Mouse (Mus musculus) intestine, embryonic 16.5 days (tissue): ENCODE data around the gene Tmed9. TPM values are rescaled to one million over a fixed set of nuclear protein-coding genes. Genes with fewer than 3 reads are reported as not detected.

Source experiments
- ATAC-seq: fragments of 200-750 bp; cut with Nextera tagmentation; 2 replicates; pipeline ENCODE4 v1.8.0; 2017; ENCODE audit warnings: moderate TSS enrichment, moderate library complexity
- H3K27ac ChIP-seq: fragments of 300-500 bp; sonication (generic); 2 replicates; pipeline ENCODE4 v1.5.1; 2014; ENCODE audit warnings: mild to moderate bottlenecking, low read length
- H3K27me3 ChIP-seq: fragments of 300-500 bp; sonication (generic); replicated peaks from 2 replicates; pipeline ENCODE4 v1.6.1; 2014; ENCODE audit warnings: low read length, control low read depth, mixed read lengths; ENCODE audit not compliant: control insufficient read depth, insufficient read depth
- H3K36me3 ChIP-seq: fragments of 300-500 bp; sonication (generic); 2 replicates; pipeline ENCODE4 v1.6.1; 2014; ENCODE audit warnings: low read length, control low read depth; ENCODE audit not compliant: control insufficient read depth, insufficient read depth
- H3K4me1 ChIP-seq: fragments of 300-500 bp; sonication (generic); 2 replicates; pipeline ENCODE4 v1.6.1; 2014; ENCODE audit warnings: low read length, control low read depth, mixed read lengths; ENCODE audit not compliant: control insufficient read depth, insufficient read depth
- H3K4me2 ChIP-seq: fragments of 300-500 bp; sonication (generic); 2 replicates; pipeline ENCODE4 v1.6.1; 2014; ENCODE audit warnings: low read depth, low read length, control low read depth
- H3K4me3 ChIP-seq: fragments of 300-500 bp; sonication (generic); 2 replicates; pipeline ENCODE4 v1.5.1; 2014; ENCODE audit warnings: mild to moderate bottlenecking, low read length
- H3K9ac ChIP-seq: fragments of 300-500 bp; sonication (generic); 2 replicates; pipeline ENCODE4 v1.6.1; 2014; ENCODE audit warnings: low read depth, low read length
- H3K9me3 ChIP-seq: fragments of 300-500 bp; sonication (generic); 2 replicates; pipeline ENCODE4 v1.6.1; 2016; ENCODE audit warnings: low read length, control low read depth; ENCODE audit not compliant: control insufficient read depth
- WGBS: fragments of 180-500 bp; shearing (Covaris S2); extraction: QIAGEN DNeasy Blood & Tissue Kit; methylation state at CpG from one replicate; pipeline ENCODE4 v1.1.7; 2014; 5-methylcytosine and 5-hydroxymethylcytosine counted together
- polyA plus RNA-seq: library from polyadenylated mRNA; unstranded; fragments of >200 nt; fragmentation: Nextera tagmentation; extraction: Ambion mirVana; gene quantifications from 2 replicates; pipeline ENCODE4 v1.2.1, GENCODE M21; 2015

Gene Tmed9
- polyA plus RNA-seq, 1 experiment from 2014 or later: 131 TPM

GRCm38 (mm10) chr13:55536194-55537175 is 37.0 kb upstream of the Tmed9 start, which contains the start of gene Ddx41:
Gene Ddx41, minus strand, starts transcription at chr13:55536658.
- Histone ChIP-seq H3K9me3 (no peaks in the 10 kb centered on the region), H3K36me3 (peaks cover 17% of the 10 kb centered on the region), H3K4me1 (peaks cover 14% of the 10 kb centered on the region), H3K27me3 (no peaks in the 10 kb centered on the region), H3K9ac (peak within 1 kb of the TSS; percentile 86), H3K27ac (0 out of 2 replicates have a peak within 1 kb of the TSS, but pooled peaks have one; percentile 21), H3K4me3 (peak within 1 kb of the TSS; percentile 91), H3K4me2 (peak within 1 kb of the TSS; percentile 88)
- ATAC-seq: peak; percentile 99
- WGBS: under 1% methylated on average over 70 of the region's 70 CpGs

- Histone ChIP-seq H3K4me1 (peaks cover 5% of the 10 kb centered on the region; the same call in 1 of the 2 replicates), H3K27ac (no peak overlapping the region), H3K4me2 (no peak overlapping the region), H3K36me3 (peaks cover 14% of the 10 kb centered on the region), H3K9ac (no peak overlapping the region), H3K9me3 (no peaks in the 10 kb centered on the region), H3K27me3 (no peaks in the 10 kb centered on the region), H3K4me3 (no peak overlapping the region)
- ATAC-seq: no peak
- 88% methylated on average over 2 of the region's 2 CpGs for WGBS
Observed at GRCm38 (mm10) chr13:55540933-55541332, 32.6 kb upstream of the Tmed9 start.

DNA sequence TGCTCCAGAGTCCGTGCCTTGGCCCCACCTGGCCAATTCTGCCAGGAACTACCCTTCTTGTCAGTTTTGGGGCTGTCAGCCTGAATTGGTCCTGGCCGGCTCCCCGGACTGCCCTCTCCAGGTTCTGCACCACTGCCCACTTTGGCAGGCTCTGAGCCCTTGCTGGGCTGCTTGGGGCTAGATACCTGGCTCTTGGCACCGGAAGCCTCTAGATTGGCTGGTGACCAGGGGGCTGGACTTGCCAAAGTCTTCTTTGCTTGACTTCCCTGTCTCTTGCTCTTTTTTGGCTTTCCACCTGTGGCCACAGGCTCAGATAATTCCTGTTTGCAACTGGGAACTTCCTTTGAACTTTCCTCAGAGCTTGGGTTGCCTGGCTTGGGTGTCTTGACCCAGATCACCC is 30.6 kb upstream of the Tmed9 start:
- no peak overlapping the region for H3K4me2 ChIP-seq
- no peaks in the 10 kb centered on the region for H3K4me1 ChIP-seq
- H3K9ac ChIP-seq: no peak overlapping the region
- no peaks in the 10 kb centered on the region for H3K27me3 ChIP-seq
- H3K9me3 ChIP-seq: no peaks in the 10 kb centered on the region
- peaks cover 14% of the 10 kb centered on the region for H3K36me3 ChIP-seq
- H3K27ac ChIP-seq: no peak overlapping the region
- no peak overlapping the region for H3K4me3 ChIP-seq
- no peak for ATAC-seq
- WGBS: 95% methylated on average over 4 of the region's 4 CpGs

DNA sequence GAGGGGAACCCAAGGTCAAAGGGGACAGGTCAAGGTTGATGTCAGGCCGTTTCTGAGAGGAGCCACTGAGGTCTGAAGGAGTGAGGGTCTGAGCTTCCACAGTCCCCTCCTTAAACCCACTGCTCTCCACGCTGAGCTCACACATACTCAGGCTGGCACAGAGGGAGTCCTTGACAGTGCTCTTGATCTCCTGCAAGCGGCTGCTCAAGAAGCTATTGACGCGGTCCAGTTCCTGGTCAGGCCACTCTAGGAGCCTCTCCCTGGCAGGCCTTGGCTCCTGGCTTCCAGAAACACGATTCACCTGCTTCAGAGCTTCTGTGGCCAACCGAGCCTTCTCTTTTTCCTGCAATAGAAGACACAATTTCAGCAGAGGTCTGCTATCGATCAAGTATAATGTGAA is 30.1 kb upstream of the Tmed9 start:
- H3K27me3 ChIP-seq: no peaks in the 10 kb centered on the region
- WGBS: 93% methylated on average over 8 of the region's 8 CpGs
- no peaks in the 10 kb centered on the region for H3K4me1 ChIP-seq
- H3K4me2 ChIP-seq: no peak overlapping the region
- no peak for ATAC-seq
- H3K27ac ChIP-seq: no peak overlapping the region
- no peaks in the 10 kb centered on the region for H3K9me3 ChIP-seq
- peaks cover 14% of the 10 kb centered on the region for H3K36me3 ChIP-seq
- H3K9ac ChIP-seq: no peak overlapping the region
- H3K4me3 ChIP-seq: no peak overlapping the region

DNA sequence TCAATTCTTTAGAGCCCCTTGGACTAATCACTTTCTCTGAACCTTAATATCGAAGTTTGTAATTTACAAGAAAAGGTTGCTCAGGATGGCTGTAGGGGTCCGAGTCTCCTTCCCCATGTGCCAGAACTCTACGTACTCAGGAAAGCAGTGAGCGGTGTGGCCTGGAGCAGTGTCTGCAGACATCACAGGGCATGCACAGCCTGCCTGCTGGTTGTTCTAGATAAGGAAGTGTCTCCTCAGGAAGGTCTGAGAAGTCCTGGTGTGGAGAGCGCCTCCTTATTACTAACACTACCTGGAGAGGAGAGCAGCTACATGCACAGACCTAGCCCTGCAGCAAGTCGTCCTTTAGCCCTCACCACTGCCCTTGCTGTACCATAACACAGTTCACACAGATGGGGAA is 28.7 kb upstream of the Tmed9 start:
- no peaks in the 10 kb centered on the region for H3K27me3 ChIP-seq
- no peaks in the 10 kb centered on the region for H3K9me3 ChIP-seq
- ATAC-seq: no peak
- WGBS: 86% methylated on average over 6 of the region's 6 CpGs
- H3K27ac ChIP-seq: no peak overlapping the region
- no peaks in the 10 kb centered on the region for H3K4me1 ChIP-seq
- H3K4me2 ChIP-seq: no peak overlapping the region
- peaks cover 11% of the 10 kb centered on the region for H3K36me3 ChIP-seq
- no peak overlapping the region for H3K9ac ChIP-seq
- H3K4me3 ChIP-seq: no peak overlapping the region

DNA sequence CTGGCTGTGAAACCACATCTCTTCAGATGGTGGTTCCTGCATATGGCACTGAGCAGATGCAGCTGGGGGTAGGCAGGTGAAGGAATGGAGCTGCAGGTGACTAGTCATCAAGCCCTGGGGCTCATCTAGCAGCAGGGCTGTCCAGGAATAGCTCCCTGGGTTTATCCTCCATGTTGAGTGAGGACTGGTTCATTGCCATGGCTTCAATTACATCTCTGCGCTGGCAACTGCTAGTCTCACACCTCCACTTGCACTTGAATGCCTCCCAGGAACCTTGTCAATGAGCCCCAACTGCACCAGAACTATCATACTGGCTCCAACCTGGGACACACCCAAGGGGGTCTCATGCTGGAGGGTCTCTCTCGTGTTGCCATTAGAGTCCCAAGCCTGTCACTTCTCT is 25.6 kb upstream of the Tmed9 start:
- Histone ChIP-seq H3K27me3 (no peaks in the 10 kb centered on the region), H3K9ac (no peak overlapping the region), H3K4me2 (no peak overlapping the region), H3K9me3 (no peaks in the 10 kb centered on the region), H3K27ac (no peak overlapping the region), H3K36me3 (peaks cover 5% of the 10 kb centered on the region), H3K4me3 (no peak overlapping the region), H3K4me1 (no peaks in the 10 kb centered on the region)
- WGBS: 96% methylated on average over 2 of the region's 2 CpGs
- no peak for ATAC-seq

DNA sequence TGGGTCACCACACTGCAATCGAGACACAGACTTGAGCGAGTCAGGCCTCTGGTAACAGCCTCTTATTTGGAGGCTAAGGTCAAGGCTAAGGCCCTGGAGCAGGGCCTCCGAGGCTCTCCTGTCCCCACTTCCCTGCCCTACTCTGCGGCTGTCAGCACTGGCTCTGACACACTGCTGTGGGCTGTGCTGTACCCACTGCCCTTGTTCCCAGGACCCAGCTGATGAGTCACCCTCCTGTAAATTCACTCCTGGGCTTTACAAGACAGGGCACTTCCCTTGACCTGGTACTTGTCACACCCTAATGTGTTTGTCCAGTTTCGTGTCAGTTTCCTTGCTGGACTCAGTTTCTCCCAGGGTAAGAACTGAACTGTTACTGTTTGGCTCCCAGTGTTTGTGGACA is 25.1 kb upstream of the Tmed9 start:
- Histone ChIP-seq H3K27ac (no peak overlapping the region), H3K9me3 (no peaks in the 10 kb centered on the region), H3K4me2 (no peak overlapping the region), H3K4me3 (no peak overlapping the region), H3K36me3 (peaks cover 5% of the 10 kb centered on the region), H3K27me3 (no peaks in the 10 kb centered on the region), H3K9ac (no peak overlapping the region), H3K4me1 (no peaks in the 10 kb centered on the region)
- WGBS: 90% methylated on average over 5 of the region's 5 CpGs
- ATAC-seq: no peak

DNA sequence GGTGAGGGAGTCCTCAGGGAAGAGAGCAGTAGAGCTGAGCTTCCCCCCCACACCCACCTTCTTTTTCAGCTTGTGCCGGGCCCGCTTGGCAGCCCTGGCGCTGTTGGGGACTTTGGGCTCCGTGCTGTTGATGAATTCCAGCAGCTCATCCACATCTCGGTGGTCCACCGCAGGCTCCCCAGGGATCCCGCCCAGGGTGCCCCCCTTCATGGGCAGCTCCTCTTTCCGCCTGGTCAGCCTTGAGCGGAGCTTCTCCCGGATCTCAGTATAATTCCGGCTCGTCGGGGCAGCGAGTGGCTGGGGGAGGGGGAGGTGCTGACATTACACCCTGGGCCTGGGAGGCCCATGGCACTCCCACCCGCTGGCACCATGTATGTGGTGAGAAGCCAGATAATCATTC is 24.5 kb upstream of the Tmed9 start:
- no peak for ATAC-seq

DNA sequence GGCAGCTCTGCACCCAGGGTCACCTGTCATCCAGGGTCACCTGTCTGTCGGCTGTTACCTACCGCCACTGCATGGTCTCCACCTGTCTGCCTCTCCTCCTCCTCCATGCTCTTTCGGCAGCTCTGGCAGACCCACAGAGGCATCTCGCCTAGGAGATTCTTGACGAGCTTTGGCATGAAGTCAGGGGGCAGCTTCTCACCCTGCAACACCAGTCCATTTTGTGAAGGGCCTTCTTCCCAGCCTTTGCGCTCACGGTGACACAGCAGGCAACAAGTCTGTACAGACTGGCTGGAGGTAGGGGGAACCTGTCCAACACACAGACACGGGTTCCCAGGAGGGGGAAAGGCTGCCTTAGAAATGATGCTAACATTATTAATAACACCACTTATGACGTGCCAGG is 17.6 kb upstream of the Tmed9 start:
- ATAC-seq: no peak
- WGBS: 90% methylated on average over 9 of the region's 9 CpGs
- no peaks in the 10 kb centered on the region for H3K27me3 ChIP-seq

More for the DNA sequence above, 24.5 kb upstream of the Tmed9 start:
- Histone ChIP-seq H3K36me3 (peaks cover 3% of the 10 kb centered on the region), H3K27me3 (no peaks in the 10 kb centered on the region), H3K4me2 (no peak overlapping the region), H3K9ac (no peak overlapping the region), H3K4me3 (no peak overlapping the region), H3K4me1 (no peaks in the 10 kb centered on the region), H3K9me3 (no peaks in the 10 kb centered on the region), H3K27ac (no peak overlapping the region)
- 86% methylated on average over 15 of the region's 15 CpGs for WGBS

More for the DNA sequence above, 17.6 kb upstream of the Tmed9 start:
- Histone ChIP-seq H3K9me3 (no peaks in the 10 kb centered on the region), H3K4me3 (no peak overlapping the region), H3K27ac (no peak overlapping the region), H3K36me3 (peaks cover 12% of the 10 kb centered on the region; the same call in 1 of the 2 replicates), H3K4me1 (no peaks in the 10 kb centered on the region), H3K9ac (no peak overlapping the region), H3K4me2 (no peak overlapping the region)
